Mouse (Mus musculus): ENCODE measurements around the gene Tnp2. TPM values are rescaled to one million over a fixed set of nuclear protein-coding genes. Genes with fewer than 3 reads are reported as not detected.
A peak's percentile ranks its signal among the peaks of the same experiment; 100 is the strongest.

Gene Tnp2
- polyA plus RNA-seq, 1 experiment from 2014 or later: not detected

DNA sequence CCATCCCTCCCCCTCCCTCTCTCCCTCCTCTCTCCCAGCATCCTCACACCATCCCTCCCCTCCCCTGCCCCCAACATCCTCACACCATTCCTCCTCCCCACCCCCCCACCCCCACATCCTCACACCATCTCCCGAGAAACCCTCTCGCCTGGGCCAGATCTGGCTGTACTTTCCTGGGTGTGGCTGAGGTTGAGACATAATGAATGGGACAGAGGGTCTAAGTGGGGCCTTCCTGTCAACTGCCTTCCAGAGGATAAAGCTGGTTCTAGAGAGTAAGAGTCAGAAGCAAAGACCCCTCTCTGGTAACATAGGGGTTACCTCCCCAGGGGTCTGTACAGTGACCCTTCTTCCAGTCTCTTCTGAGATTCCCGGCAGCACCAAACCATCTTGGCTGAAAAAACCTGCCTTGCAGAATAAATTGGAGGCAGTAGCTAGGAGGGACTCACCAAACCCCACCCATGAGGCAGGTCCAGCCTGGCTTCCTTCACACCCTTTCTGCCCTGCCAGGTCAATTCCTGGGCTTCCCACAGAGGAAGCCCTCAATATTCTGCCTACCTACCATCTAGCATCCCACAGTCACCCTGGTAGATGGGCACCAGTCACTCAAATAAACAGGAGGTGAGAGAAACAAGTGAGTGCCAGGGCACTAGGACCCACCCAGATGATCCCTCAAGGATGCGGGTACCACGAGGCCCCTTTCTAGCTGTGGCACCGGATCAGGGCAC is 24.8 kb downstream of the Tnp2 start:
- Histone ChIP-seq H3K27ac (replicated peaks) (no peak overlapping the region), H3K4me3 (ENCODE audit: low read depth, low read length) (no peak overlapping the region), H3K36me3 (ENCODE audit: control insufficient read depth, insufficient read depth, low read length) (no peaks in the 10 kb centered on the region), H3K9me3 (ENCODE audit: control insufficient read depth, low read length) (no peaks in the 10 kb centered on the region), H3K9ac (ENCODE audit: low read length) (no peak overlapping the region), H3K4me2 (replicated peaks; ENCODE audit: low read depth) (no peak overlapping the region), H3K4me1 (replicated peaks; ENCODE audit: control insufficient read depth, insufficient read depth) (no peaks in the 10 kb centered on the region), H3K27me3 (ENCODE audit: control insufficient read depth, insufficient read depth, low read length) (no peaks in the 10 kb centered on the region)
- WGBS: 45% methylated on average over 6 of the region's 6 CpGs
- DNase-seq (ENCODE audit: low spot score) (no peak), ATAC-seq (ENCODE audit: low FRiP score, low TSS enrichment) (no peak)
- TF ChIP-seq CTCF (IDR thresholded peaks at IDR 0.05; ENCODE audit: low read depth): no peak
- TF ChIP-seq EP300 (optimal IDR thresholded peaks at IDR 0.05): no peak

DNA sequence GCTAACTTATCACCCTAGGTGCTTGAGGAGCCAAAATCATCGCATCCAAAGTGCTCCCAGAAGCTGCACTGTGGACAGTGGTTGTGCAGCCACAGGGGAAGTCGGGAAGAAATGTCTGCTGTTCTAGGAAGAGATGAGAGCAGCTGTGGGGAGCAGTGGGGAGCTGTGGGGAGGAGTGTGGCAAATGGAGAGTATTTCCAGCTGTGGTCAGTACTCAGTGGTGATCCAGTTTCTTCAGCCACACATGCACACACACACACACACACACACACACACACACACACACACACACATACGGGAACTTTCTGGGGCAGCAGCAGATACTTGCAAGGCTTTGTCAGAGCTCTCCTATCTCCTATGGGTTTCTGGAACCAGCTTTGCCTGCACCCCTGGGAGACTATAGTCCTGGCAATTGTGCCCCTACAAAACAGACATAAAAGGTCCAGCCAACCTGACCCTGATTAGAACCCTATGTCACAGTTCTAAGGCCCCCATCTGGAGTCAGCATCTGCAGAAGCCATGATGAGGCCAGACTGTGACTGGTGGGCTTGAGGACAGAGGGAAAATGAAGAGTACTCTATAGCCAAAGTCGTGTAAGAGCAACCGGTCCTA is 25.8 kb downstream of the Tnp2 start:
- 54% methylated on average over 5 of the region's 5 CpGs for WGBS
- Histone ChIP-seq H3K4me1 (replicated peaks; ENCODE audit: control insufficient read depth, insufficient read depth) (no peaks in the 10 kb centered on the region), H3K4me2 (replicated peaks; ENCODE audit: low read depth) (no peak overlapping the region), H3K9ac (ENCODE audit: low read length) (no peak overlapping the region), H3K4me3 (ENCODE audit: low read depth, low read length) (no peak overlapping the region), H3K9me3 (ENCODE audit: control insufficient read depth, low read length) (no peaks in the 10 kb centered on the region), H3K27me3 (ENCODE audit: control insufficient read depth, insufficient read depth, low read length) (no peaks in the 10 kb centered on the region), H3K36me3 (ENCODE audit: control insufficient read depth, insufficient read depth, low read length) (no peaks in the 10 kb centered on the region), H3K27ac (replicated peaks) (no peak overlapping the region)
- ATAC-seq (ENCODE audit: low FRiP score, low TSS enrichment) (no peak), DNase-seq (ENCODE audit: low spot score) (no peak)
- TF ChIP-seq CTCF (IDR thresholded peaks at IDR 0.05; ENCODE audit: low read depth) (no peak), EP300 (optimal IDR thresholded peaks at IDR 0.05) (no peak)

DNA sequence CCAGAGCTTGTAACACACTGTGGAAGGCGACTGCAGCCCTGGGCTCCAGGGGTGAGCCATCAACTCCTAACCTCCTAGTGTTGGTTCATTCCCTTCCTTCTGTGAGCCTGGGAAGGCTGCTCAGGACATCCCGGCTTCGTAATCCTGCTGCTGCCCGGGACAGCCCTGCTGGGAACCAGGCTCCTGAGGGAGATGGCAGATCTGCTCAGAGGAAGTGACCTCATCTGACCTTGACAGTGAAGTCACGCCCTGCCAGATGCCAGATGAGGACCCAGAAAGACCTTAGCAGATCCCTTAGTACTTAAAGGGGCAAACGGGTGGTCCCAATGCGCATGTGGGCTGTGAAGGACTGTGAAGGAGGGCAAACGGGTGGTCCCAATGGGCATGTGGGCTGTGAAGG is 27.3 kb downstream of the Tnp2 start:
- Histone ChIP-seq H3K4me1 (replicated peaks; ENCODE audit: control insufficient read depth, insufficient read depth) (no peaks in the 10 kb centered on the region), H3K36me3 (ENCODE audit: control insufficient read depth, insufficient read depth, low read length) (no peaks in the 10 kb centered on the region), H3K27me3 (ENCODE audit: control insufficient read depth, insufficient read depth, low read length) (no peaks in the 10 kb centered on the region), H3K4me3 (ENCODE audit: low read depth, low read length) (no peak overlapping the region), H3K27ac (replicated peaks) (no peak overlapping the region), H3K4me2 (replicated peaks; ENCODE audit: low read depth) (no peak overlapping the region), H3K9ac (ENCODE audit: low read length) (no peak overlapping the region), H3K9me3 (ENCODE audit: control insufficient read depth, low read length) (no peaks in the 10 kb centered on the region)
- TF ChIP-seq CTCF (IDR thresholded peaks at IDR 0.05; ENCODE audit: low read depth) (no peak), EP300 (optimal IDR thresholded peaks at IDR 0.05) (no peak)
- DNase-seq (ENCODE audit: low spot score): no peak
- no peak for ATAC-seq (ENCODE audit: low FRiP score, low TSS enrichment)
- WGBS: 74% methylated on average over 8 of the region's 8 CpGs

DNA sequence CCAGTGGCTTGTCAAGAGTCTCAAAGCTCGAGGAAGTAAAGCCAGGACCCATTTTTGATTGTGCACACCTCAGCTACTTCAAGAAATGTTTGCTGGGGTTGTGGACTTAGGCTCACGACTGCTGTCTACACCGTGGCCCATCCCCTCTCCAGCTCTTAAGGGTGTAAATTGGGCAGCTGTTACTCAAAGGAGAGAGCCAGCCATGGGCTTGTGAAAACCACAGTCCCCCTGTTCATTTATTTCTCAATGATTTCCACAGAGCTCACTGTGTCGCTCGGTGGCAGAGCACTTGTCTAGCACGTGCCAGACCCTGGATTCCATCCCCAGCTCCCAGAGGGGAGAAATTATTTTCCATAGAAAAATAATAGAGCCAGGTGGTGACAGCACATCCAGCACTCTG is 32.3 kb downstream of the Tnp2 start:
- Histone ChIP-seq H3K4me1 (replicated peaks; ENCODE audit: control insufficient read depth, insufficient read depth) (no peaks in the 10 kb centered on the region), H3K4me2 (replicated peaks; ENCODE audit: low read depth) (no peak overlapping the region), H3K9me3 (ENCODE audit: control insufficient read depth, low read length) (no peaks in the 10 kb centered on the region), H3K27ac (replicated peaks) (no peak overlapping the region), H3K27me3 (ENCODE audit: control insufficient read depth, insufficient read depth, low read length) (no peaks in the 10 kb centered on the region), H3K9ac (ENCODE audit: low read length) (no peak overlapping the region), H3K36me3 (ENCODE audit: control insufficient read depth, insufficient read depth, low read length) (no peaks in the 10 kb centered on the region), H3K4me3 (ENCODE audit: low read depth, low read length) (no peak overlapping the region)
- no peak for DNase-seq (ENCODE audit: low spot score)
- ATAC-seq (ENCODE audit: low FRiP score, low TSS enrichment): no peak
- TF ChIP-seq EP300 (optimal IDR thresholded peaks at IDR 0.05) (no peak), CTCF (IDR thresholded peaks at IDR 0.05; ENCODE audit: low read depth) (no peak)
- 60% methylated on average over 6 of the region's 6 CpGs for WGBS

DNA sequence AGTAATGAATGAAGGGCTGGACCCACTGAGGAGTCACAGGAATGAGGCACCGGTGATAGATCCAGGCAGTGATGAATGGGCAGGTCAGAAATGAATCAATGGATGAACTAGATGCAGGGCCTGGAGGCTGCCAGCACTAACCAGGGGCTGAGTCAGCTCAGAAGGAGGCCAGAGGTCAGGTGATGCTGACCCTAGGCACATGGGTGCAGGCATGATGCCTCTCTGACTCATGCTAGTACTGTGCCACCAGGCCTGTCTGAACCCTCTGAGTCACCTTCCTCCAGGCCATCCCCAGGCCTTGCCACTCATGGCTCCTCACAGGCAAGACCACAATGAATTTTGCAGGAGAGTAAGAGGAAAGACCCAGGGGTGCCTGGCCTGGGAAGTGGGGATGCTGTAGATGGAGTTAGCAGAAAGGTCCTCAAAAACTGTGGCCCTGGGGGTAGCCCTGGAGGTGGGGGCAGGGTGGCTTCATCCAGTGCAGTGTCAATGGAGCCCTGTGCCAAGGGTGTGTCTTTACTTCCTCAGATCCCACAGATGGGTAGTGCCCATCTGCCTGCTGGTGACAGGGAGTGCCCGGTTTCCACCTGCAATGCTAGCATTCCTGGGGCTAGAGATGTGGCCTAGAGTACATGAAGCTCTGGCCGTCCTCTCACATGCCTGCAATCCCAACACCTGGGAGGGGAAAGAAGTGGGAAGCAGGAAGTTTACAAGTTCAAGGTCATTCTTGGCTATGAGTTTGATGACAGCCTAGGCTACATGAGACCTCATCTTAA is 33.8 kb downstream of the Tnp2 start:
- ATAC-seq (ENCODE audit: low FRiP score, low TSS enrichment) (peak; percentile 74), DNase-seq (ENCODE audit: low spot score) (no peak)
- no peaks in the 10 kb centered on the region for H3K9me3 ChIP-seq (ENCODE audit: control insufficient read depth, low read length)
- no peak overlapping the region for H3K4me3 ChIP-seq (ENCODE audit: low read depth, low read length)
- peaks cover 4% of the 10 kb centered on the region; the same call in 1 of the 2 replicates for H3K4me1 ChIP-seq (replicated peaks; ENCODE audit: control insufficient read depth, insufficient read depth)
- H3K27ac ChIP-seq (replicated peaks): 0 out of 2 replicates have a peak overlapping the region, but pooled peaks have one; percentile 13
- no peak overlapping the region for H3K4me2 ChIP-seq (replicated peaks; ENCODE audit: low read depth)
- no peaks in the 10 kb centered on the region for H3K36me3 ChIP-seq (ENCODE audit: control insufficient read depth, insufficient read depth, low read length)
- no peaks in the 10 kb centered on the region for H3K27me3 ChIP-seq (ENCODE audit: control insufficient read depth, insufficient read depth, low read length)
- 74% methylated on average over 3 of the region's 3 CpGs for WGBS
- no peak overlapping the region for H3K9ac ChIP-seq (ENCODE audit: low read length)
- TF ChIP-seq CTCF (IDR thresholded peaks at IDR 0.05; ENCODE audit: low read depth): no peak
- TF ChIP-seq EP300 (optimal IDR thresholded peaks at IDR 0.05): no peak
